Mouse (Mus musculus) liver, adult 2 months (tissue): ENCODE data around the gene Ints1. TPM values are rescaled to one million over a fixed set of nuclear protein-coding genes. Genes with fewer than 3 reads are reported as not detected.

ENCODE experiments used
- DNase-seq: peaks from one replicate; pipeline ENCODE4 v3.0.0-alpha.2; 2011; ENCODE audit warnings: low read depth, low spot score; ENCODE audit errors: extremely low read depth
- H3K27ac ChIP-seq: fragments of 200-500 bp; replicated peaks from 2 replicates; pipeline ENCODE4 v1.5.1; 2012; ENCODE audit warnings: low read depth, mild to moderate bottlenecking, control low read depth, inconsistent platforms, low read length; ENCODE audit not compliant: insufficient read depth
- H3K27me3 ChIP-seq: fragments of 200-500 bp; 2 replicates; pipeline ENCODE4 v1.6.1; 2012; ENCODE audit warnings: mild to moderate bottlenecking, moderate library complexity, low read length, inconsistent platforms; ENCODE audit not compliant: control insufficient read depth, insufficient read depth
- H3K36me3 ChIP-seq: fragments of 200-500 bp; 2 replicates; pipeline ENCODE4 v1.6.1; 2012; ENCODE audit warnings: low read length, inconsistent platforms; ENCODE audit not compliant: control insufficient read depth, insufficient read depth
- H3K4me1 ChIP-seq: fragments of 200-500 bp; 2 replicates; pipeline ENCODE4 v1.6.1; 2011; ENCODE audit warnings: low read length; ENCODE audit not compliant: control insufficient read depth, insufficient read depth
- H3K4me3 ChIP-seq: fragments of 200-500 bp; 2 replicates; pipeline ENCODE4 v1.5.1; 2011; ENCODE audit warnings: low read depth, mild to moderate bottlenecking, control low read depth, low read length, moderate library complexity; ENCODE audit not compliant: insufficient read depth
- H3K79me2 ChIP-seq: fragments of 200-500 bp; 2 replicates; pipeline ENCODE4 v1.6.1; 2012; ENCODE audit warnings: inconsistent platforms, mild to moderate bottlenecking, low read length, moderate library complexity; ENCODE audit not compliant: control insufficient read depth, insufficient read depth
- H3K9ac ChIP-seq: fragments of 200-500 bp; 2 replicates; pipeline ENCODE4 v1.6.1; 2012; ENCODE audit warnings: low read depth, mild to moderate bottlenecking, control low read depth, inconsistent platforms, low read length
- CTCF ChIP-seq: fragments of 200-500 bp; IDR thresholded peaks from 2 replicates; pipeline ENCODE4 v1.5.1; 2011; ENCODE audit warnings: low read depth, low read length, control low read depth
- POLR2A ChIP-seq: fragments of 200-500 bp; IDR thresholded peaks from 2 replicates; pipeline ENCODE4 v1.6.1; 2011; ENCODE audit warnings: low read length, control low read depth; ENCODE audit not compliant: insufficient read depth; ENCODE audit errors: extremely low read depth
- WGBS: fragments of 180-500 bp; shearing (Covaris S2); methylation state at CpG from one replicate; pipeline ENCODE4 v1.1.7; 2018; 5-methylcytosine and 5-hydroxymethylcytosine counted together
- polyA plus RNA-seq: library from polyadenylated mRNA; depleted of rRNA; stranded (reverse); fragments of >200 nt; gene quantifications from 2 replicates; pipeline ENCODE4 v1.2.3, GENCODE M21; 2012
- total RNA-seq: library from RNA; depleted of rRNA; stranded (reverse); fragments of >200 nt; gene quantifications from 2 replicates; pipeline ENCODE4 v1.2.3, GENCODE M21; 2014

Ints1 gene
- total and polyA plus RNA-seq, 2 experiments: 10.0 to 25.2 TPM

- TF ChIP-seq POLR2A: peak; percentile 84; the same call in 1 of the 2 replicates
- no peak for TF ChIP-seq CTCF
- peak; percentile 85 for DNase-seq
- Histone ChIP-seq H3K27me3 (no peaks in the 10 kb centered on the region), H3K79me2 (peaks cover 31% of the 10 kb centered on the region), H3K4me3 (peak within 1 kb of the TSS; percentile 77), H3K4me1 (peaks cover 30% of the 10 kb centered on the region), H3K27ac (peak within 1 kb of the TSS; percentile 79), H3K9ac (peak within 1 kb of the TSS; percentile 88), H3K36me3 (no peaks in the 10 kb centered on the region)
- WGBS: under 1% methylated on average over 92 of the region's 92 CpGs
Measured at GRCm38 (mm10) chr5:139791227-139792158, 16.0 kb upstream of the Ints1 start, which contains the start of gene Mafk. Gene Mafk (plus strand): TSS chr5:139791513.

- Histone ChIP-seq H3K4me3 (no peak overlapping the region), H3K27me3 (no peaks in the 10 kb centered on the region), H3K27ac (no peak overlapping the region), H3K9ac (no peak overlapping the region), H3K79me2 (peaks cover 17% of the 10 kb centered on the region; the same call in 1 of the 2 replicates), H3K36me3 (no peaks in the 10 kb centered on the region), H3K4me1 (peaks cover 23% of the 10 kb centered on the region)
- WGBS: 61% methylated on average over 4 of the region's 4 CpGs
- no peak for DNase-seq
- no peak for TF ChIP-seq CTCF
Measured at GRCm38 (mm10) chr5:139789466-139789865, 14.0 kb upstream of the Ints1 start.

GRCm38 (mm10) chr5:139781406-139781805, 5.9 kb upstream of the Ints1 start:
- TF ChIP-seq CTCF (no peak), POLR2A (no peak)
- H3K4me3 ChIP-seq: no peak overlapping the region
- H3K36me3 ChIP-seq: no peaks in the 10 kb centered on the region
- 84% methylated on average over 8 of the region's 8 CpGs for WGBS
- H3K4me1 ChIP-seq: no peaks in the 10 kb centered on the region
- no peak for DNase-seq
- H3K27me3 ChIP-seq: no peaks in the 10 kb centered on the region
- no peak overlapping the region for H3K27ac ChIP-seq
- H3K79me2 ChIP-seq: no peaks in the 10 kb centered on the region
- no peak overlapping the region for H3K9ac ChIP-seq

GRCm38 (mm10) chr5:139776966-139777365, 1.5 kb upstream of the Ints1 start:
- Histone ChIP-seq H3K9ac (no peak overlapping the region), H3K79me2 (no peaks in the 10 kb centered on the region; the same call in 1 of the 2 replicates), H3K27ac (no peak overlapping the region), H3K4me3 (no peak overlapping the region), H3K4me1 (no peaks in the 10 kb centered on the region), H3K36me3 (no peaks in the 10 kb centered on the region), H3K27me3 (no peaks in the 10 kb centered on the region)
- DNase-seq: no peak
- WGBS: 86% methylated on average over 5 of the region's 5 CpGs
- TF ChIP-seq CTCF: no peak
- TF ChIP-seq POLR2A: no peak

GRCm38 (mm10) chr5:139768216-139768615, 7.3 kb downstream of the Ints1 start:
- Histone ChIP-seq H3K36me3 (no peaks in the 10 kb centered on the region; the same call in 1 of the 2 replicates), H3K27ac (no peak overlapping the region)

GRCm38 (mm10) chr5:139764296-139764695, 11.2 kb downstream of the Ints1 start:
- H3K27ac ChIP-seq: no peak overlapping the region
- no peaks in the 10 kb centered on the region for H3K36me3 ChIP-seq
- no peak for DNase-seq
- H3K9ac ChIP-seq: no peak overlapping the region
- no peak overlapping the region for H3K4me3 ChIP-seq
- TF ChIP-seq POLR2A (no peak), CTCF (peak; percentile 80)
- H3K79me2 ChIP-seq: no peaks in the 10 kb centered on the region
- no peaks in the 10 kb centered on the region for H3K27me3 ChIP-seq
- H3K4me1 ChIP-seq: no peaks in the 10 kb centered on the region
- 84% methylated on average over 11 of the region's 11 CpGs for whole genome bisulfite sequencing

More at GRCm38 (mm10) chr5:139768216-139768615, 7.3 kb downstream of the Ints1 start:
- no peaks in the 10 kb centered on the region for H3K4me1 ChIP-seq
- H3K79me2 ChIP-seq: no peaks in the 10 kb centered on the region
- no peaks in the 10 kb centered on the region for H3K27me3 ChIP-seq
- TF ChIP-seq CTCF: no peak
- TF ChIP-seq POLR2A: no peak
- 94% methylated on average over 8 of the region's 8 CpGs for WGBS
- no peak overlapping the region for H3K9ac ChIP-seq
- no peak overlapping the region for H3K4me3 ChIP-seq
- no peak for DNase-seq
